Mouse (Mus musculus) splenic B cell, adult 2 months (primary cell): Measurements from ENCODE around the gene Gm4767.
"Not testable (repeated sequence)": the region's sequence is repeated elsewhere in the genome, so short reads cannot be mapped to it uniquely, and the experiment has no call there.

Experiments used
- DNase-seq: peaks from one replicate; pipeline ENCODE4 v3.0.0-alpha.2; 2011; ENCODE audit warnings: low read depth, low spot score
- H3K27me3 ChIP-seq: 2 replicates; pipeline ENCODE4 v1.6.1; 2012; ENCODE audit warnings: mild to moderate bottlenecking, low read length, moderate library complexity, mixed read lengths; ENCODE audit not compliant: control insufficient read depth, poor library complexity, insufficient read depth, severe bottlenecking
- H3K36me3 ChIP-seq: 2 replicates; pipeline ENCODE4 v1.6.1; 2012; ENCODE audit warnings: mild to moderate bottlenecking, low read length, moderate library complexity, mixed read lengths; ENCODE audit not compliant: control insufficient read depth, poor library complexity, insufficient read depth, severe bottlenecking

Gene Gm4767

GRCm38 (mm10) chr10:81811899-81812298 is at the start of gene Gm4767:
TSS of gene Gm4767 (plus strand) at chr10:81812186.
- not testable (repeated sequence) for H3K27me3 ChIP-seq, DNase-seq, H3K36me3 ChIP-seq

GRCm38 (mm10) chr10:81770506-81771403 is 41.2 kb upstream of the Gm4767 start, which contains the start of gene Gm3055:
TSS of gene Gm3055 (minus strand) at chr10:81771161.
- not testable (repeated sequence) for DNase-seq, H3K36me3 ChIP-seq, H3K27me3 ChIP-seq

- DNase-seq, H3K27me3 ChIP-seq, H3K36me3 ChIP-seq: not testable (repeated sequence)
Observed at GRCm38 (mm10) chr10:81771404-81771777, 40.6 kb upstream of the Gm4767 start.

GRCm38 (mm10) chr10:81846219-81846618 is 34.2 kb downstream of the Gm4767 start:
- not testable (repeated sequence) for H3K27me3 ChIP-seq, H3K36me3 ChIP-seq, DNase-seq

- not testable (repeated sequence) for DNase-seq, H3K27me3 ChIP-seq, H3K36me3 ChIP-seq
Observed at GRCm38 (mm10) chr10:81863409-81864407, 51.7 kb downstream of the Gm4767 start, which contains the start of gene Gm32687. TSS of gene Gm32687 (plus strand) at chr10:81863934.
